Mouse (Mus musculus): Measurements from ENCODE around the gene Gm20772. TPM values are rescaled to one million over a fixed set of nuclear protein-coding genes. Genes with fewer than 3 reads are reported as not detected.
"Not testable (repeated sequence)": the region's sequence is repeated elsewhere in the genome, so short reads cannot be mapped to it uniquely, and the experiment has no call there.

The Gm20772 gene
- polyA plus RNA-seq (2014; fragmentation: Nextera tagmentation; extraction: Ambion mirVana): not detected in 2 replicates

DNA sequence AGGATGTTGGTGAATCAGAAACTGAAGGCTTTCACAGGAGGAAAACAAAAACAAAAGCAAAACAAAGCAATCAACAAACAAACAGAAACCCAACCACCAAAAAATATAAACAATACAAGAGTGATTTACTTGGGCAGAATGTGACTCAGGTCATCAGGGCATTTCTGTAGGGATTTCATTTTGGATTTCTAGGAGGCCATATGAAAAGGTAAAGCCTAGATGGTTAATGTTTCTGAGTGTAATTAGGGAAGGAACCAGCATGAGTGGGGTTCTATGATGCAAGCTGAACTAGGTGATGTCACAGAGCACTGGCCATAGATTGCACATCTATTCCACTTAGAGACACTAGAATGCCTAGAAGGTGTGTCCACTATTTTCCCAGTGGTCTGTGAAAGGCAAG is at the start of gene Gm20772, which contains the start of gene Gm20831:
Gene Gm20772, plus strand, starts transcription at position 301 of the 400 bp plus-strand sequence.
Gene Gm20831, plus strand, starts transcription at position 301 of the 400 bp plus-strand sequence.
- not testable (repeated sequence) for H3K9ac ChIP-seq (ENCODE audit: low read length); H3K9me3 ChIP-seq (ENCODE audit: control insufficient read depth, low read length); H3K27ac ChIP-seq (replicated peaks; ENCODE audit: low read depth, low read length); DNase-seq (ENCODE audit: low spot score); H3K4me1 ChIP-seq (ENCODE audit: control insufficient read depth, insufficient read depth, low read length); H3K36me3 ChIP-seq (ENCODE audit: control insufficient read depth, insufficient read depth, low read length); ATAC-seq (ENCODE audit: insufficient number of reproducible peaks, low FRiP score, low TSS enrichment, low read depth); H3K4me3 ChIP-seq (ENCODE audit: low read depth, low read length); H3K4me2 ChIP-seq (ENCODE audit: low read depth, severe bottlenecking); H3K27me3 ChIP-seq (ENCODE audit: control insufficient read depth, insufficient read depth, low read length)

- H3K9ac ChIP-seq (ENCODE audit: low read length); H3K9me3 ChIP-seq (ENCODE audit: control insufficient read depth, low read length); H3K36me3 ChIP-seq (ENCODE audit: control insufficient read depth, insufficient read depth, low read length); H3K27ac ChIP-seq (replicated peaks; ENCODE audit: low read depth, low read length); ATAC-seq (ENCODE audit: insufficient number of reproducible peaks, low FRiP score, low TSS enrichment, low read depth); H3K4me3 ChIP-seq (ENCODE audit: low read depth, low read length); H3K4me2 ChIP-seq (ENCODE audit: low read depth, severe bottlenecking); DNase-seq (ENCODE audit: low spot score); H3K27me3 ChIP-seq (ENCODE audit: control insufficient read depth, insufficient read depth, low read length); H3K4me1 ChIP-seq (ENCODE audit: control insufficient read depth, insufficient read depth, low read length): not testable (repeated sequence)
- WGBS: no CpG with 5 or more reads among the region's 3 CpGs
Observed at GRCm38 (mm10) chrY:17846166-17846565, 28.4 kb upstream of the Gm20772 start, which contains the start of gene Gm21904. Gene Gm21904 (minus strand): TSS chrY:17846266.

Other genes with a start within 250 kb of the Gm20772 start
- not detected in 2 replicates for gene Gm21904, start 28.5 kb upstream of the Gm20772 start, polyA plus RNA-seq (2014; fragmentation: Nextera tagmentation; extraction: Ambion mirVana)
- gene Gm20831, start within 50 bp of the Gm20772 start, polyA plus RNA-seq (2014; fragmentation: Nextera tagmentation; extraction: Ambion mirVana): not detected in 2 replicates
- gene Srsy, start 62.6 kb downstream of the Gm20772 start, polyA plus RNA-seq (2014; fragmentation: Nextera tagmentation; extraction: Ambion mirVana): not detected in 2 replicates
- gene Gm21764, start 187.1 kb downstream of the Gm20772 start, polyA plus RNA-seq (2014; fragmentation: Nextera tagmentation; extraction: Ambion mirVana): not detected in 2 replicates
- gene Ssty1, start 214.4 kb downstream of the Gm20772 start, polyA plus RNA-seq (2014; fragmentation: Nextera tagmentation; extraction: Ambion mirVana): not detected in 2 replicates